Mouse (Mus musculus) fat pad, adult 2 months (tissue): ENCODE results near the gene Cnih2.

Experiments used
- DNase-seq: peaks from one replicate; pipeline ENCODE4 v3.0.0-alpha.2; 2011; ENCODE audit warnings: low read depth, low spot score; ENCODE audit errors: extremely low read depth

Gene Cnih2

GRCm38 (mm10) chr19:5068570-5069234 lies 29.6 kb downstream of the Cnih2 start:
- no peak for DNase-seq

- DNase-seq: no peak
Measured at GRCm38 (mm10) chr19:5067867-5068569, 30.3 kb downstream of the Cnih2 start, which contains the start of gene Cd248. Gene Cd248 (plus strand): TSS chr19:5068078.

GRCm38 (mm10) chr19:5067040-5067799 lies 31.1 kb downstream of the Cnih2 start:
- DNase-seq: no peak

- DNase-seq: no peak
Measured at GRCm38 (mm10) chr19:5065104-5065503, 33.2 kb downstream of the Cnih2 start.

DNA sequence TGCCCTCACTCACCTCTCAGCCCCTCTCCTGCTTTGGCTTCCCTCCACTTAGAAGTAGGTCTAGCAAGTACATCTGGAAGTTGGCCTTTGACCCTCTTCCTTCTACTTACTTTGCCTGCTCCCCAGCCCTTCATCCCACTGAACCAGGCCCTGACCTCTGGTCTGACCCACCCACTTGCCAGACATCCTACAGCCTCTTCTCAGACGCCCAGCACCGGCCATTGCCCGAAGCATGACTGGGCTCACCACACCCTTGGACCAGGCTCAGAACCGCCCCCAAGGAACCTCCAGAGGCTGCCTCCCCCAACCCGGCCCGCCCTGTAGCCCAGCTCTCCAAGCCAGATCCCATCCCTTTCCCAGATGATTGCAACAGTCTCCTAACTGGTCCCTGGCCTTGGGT lies 35.9 kb downstream of the Cnih2 start:
- no peak for DNase-seq

GRCm38 (mm10) chr19:5062041-5062440 lies 36.3 kb downstream of the Cnih2 start:
- no peak for DNase-seq

GRCm38 (mm10) chr19:5060365-5061330 lies 37.7 kb downstream of the Cnih2 start:
- no peak for DNase-seq

GRCm38 (mm10) chr19:5058801-5059771 lies 39.2 kb downstream of the Cnih2 start:
- DNase-seq: no peak

DNA sequence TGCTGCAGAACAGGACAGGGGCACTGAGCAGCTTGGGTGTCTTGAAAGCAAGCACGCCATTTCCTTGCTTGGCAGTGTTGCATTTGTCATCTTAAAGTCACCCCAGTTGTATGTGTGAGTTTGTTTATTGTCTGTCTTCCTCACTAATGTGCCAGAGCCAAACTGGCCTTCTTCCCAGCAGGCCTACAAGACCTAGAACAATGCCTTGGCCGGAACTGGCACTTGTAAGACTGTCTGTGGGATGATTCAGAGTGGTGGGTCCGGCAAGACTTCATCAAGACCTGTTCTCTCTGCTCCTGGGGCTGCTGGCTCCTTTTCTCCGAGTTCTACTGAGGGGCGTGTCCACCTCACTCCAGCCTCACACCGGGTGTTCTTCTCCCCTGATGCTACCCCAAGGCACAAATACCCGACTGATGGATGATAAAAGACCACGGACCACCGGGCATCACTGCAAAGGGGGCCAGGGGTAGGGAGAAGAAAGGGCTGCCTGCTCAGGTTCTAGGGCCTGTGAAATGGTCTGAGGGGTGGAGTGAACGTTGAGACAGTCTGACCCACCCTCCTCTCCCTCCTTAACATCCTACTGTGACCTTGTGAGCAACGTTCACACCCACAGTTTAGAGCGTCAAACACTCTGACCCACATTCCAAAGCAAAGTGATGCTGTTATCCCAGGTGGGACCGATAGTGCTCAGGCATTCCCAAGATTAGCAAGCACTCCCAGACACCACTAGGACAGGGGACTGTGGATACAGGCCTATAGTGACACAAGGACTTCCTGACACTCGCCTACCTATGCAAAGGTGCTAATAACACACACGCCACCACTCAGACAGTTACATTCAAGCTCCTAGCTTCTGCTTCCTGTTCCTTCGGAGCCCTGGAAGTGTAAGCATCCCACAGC lies 40.2 kb downstream of the Cnih2 start:
- DNase-seq: no peak

DNA sequence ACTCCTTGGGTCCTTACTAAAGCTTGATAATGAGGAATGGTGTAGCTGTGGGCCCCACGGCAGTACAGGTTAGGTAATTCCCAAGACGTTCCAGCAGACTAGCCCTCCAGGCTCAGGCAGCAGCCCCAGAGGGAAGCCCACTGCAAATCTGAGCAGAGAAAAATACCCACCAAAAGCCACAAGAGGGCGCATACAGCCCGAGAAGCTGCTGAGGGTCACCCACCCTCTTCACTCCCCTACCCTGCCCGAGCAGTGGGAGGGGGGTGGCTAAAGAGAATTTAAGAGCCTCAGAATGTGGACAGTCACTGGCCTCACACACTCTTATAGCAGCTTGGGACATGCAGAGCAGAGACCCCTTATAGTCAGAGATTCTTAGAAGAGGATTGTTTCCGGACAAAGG lies 42.1 kb downstream of the Cnih2 start:
- no peak for DNase-seq

GRCm38 (mm10) chr19:5053909-5054308 lies 44.4 kb downstream of the Cnih2 start:
- DNase-seq: no peak

- DNase-seq: no peak
Measured at GRCm38 (mm10) chr19:5052853-5053252, 45.5 kb downstream of the Cnih2 start.

GRCm38 (mm10) chr19:5052166-5052822 lies 46.0 kb downstream of the Cnih2 start:
- no peak for DNase-seq

DNA sequence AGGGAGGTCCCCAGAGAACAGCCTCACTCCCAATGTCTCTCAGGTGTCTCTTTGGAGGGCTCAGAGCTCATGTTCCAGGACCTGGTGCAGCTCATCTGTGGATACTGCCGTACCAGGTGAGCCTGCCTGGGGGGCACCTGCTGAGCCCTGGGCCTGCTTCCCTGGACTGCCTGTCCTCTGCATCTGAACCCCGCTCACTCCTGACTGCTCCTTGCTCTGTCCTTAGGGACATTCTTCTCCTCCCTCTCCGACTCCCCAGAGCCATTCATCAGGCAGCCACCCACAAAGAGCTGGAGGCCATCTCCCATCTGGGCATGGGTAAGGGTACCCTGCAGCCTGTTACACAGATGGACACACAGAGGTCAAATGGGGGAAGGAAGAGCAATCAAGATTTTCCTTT lies 46.8 kb downstream of the Cnih2 start:
- no peak for DNase-seq

DNA sequence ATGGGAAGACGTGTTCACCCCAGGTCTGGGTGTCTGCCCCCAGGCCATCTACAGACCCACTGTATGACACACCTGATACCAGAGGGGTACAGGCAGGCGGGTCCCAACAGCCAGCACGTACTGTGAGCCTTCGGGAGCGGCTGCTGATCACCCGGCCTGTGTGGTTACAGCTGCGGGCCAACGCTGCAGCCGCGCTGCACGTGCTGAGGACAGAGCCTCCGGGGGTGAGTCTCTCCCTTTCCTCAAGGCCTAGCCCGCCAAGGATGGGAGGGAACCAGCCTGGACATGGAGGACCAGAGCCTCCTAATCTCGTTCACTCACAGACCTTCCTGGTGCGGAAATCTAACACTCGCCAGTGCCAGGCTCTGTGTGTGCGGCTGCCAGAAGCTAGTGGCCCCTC lies 47.3 kb downstream of the Cnih2 start:
- no peak for DNase-seq

- peak; percentile 76 for DNase-seq
Measured at GRCm38 (mm10) chr19:5050047-5050905, 48.0 kb downstream of the Cnih2 start, which contains the start of gene Rin1. Gene Rin1 (plus strand): TSS chr19:5050481.

- DNase-seq: no peak
Measured at GRCm38 (mm10) chr19:5049325-5049724, 49.0 kb downstream of the Cnih2 start.
